9 mouse cellular contexts compared by ENCODE assay signal in the genomic region with DNA sequence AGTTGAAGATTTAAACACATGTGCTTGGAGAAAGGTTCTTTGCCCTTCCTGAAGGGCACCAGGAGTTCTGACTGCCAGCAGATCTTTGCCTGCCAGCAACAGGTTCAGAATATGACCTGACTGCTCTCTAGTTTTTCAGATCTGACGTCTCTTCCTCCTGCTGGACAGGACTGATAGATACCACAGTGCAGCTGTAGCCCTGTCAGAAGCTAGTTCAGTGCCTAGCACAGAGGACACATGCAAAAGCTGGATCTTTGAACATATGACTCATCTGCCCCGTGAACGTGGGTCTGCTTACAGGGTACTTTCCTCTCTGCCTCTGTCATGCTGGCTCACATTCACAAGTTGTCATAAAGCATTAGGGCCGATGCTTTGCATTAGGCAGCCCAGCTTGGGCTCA. TPM values are rescaled to one million over a fixed set of nuclear protein-coding genes. Genes with fewer than 3 reads are reported as not detected.
DNase-seq lines count a peak whose midpoint lies in the region; ATAC-seq lines count a peak whose summit lies in the region.
"Had no signal": no experiment of that assay in that cellular context is flagged by ENCODE, and none has a peak within 500 bp of the region (broad histone marks: within the 10 kb centered on the region; RNA-seq: fewer than 3 reads in every experiment).

No protein-coding gene starts in this region.

- 49% methylated on average over 4 of the region's 4 CpGs for WGBS in intestine, embryonic 14.5 days
- 53% methylated on average over 4 of the region's 4 CpGs for WGBS in midbrain, embryonic 13.5 days

- H3K4me1 ChIP-seq in megakaryocyte, embryonic 14.5 days = peaks cover 64% of the 10 kb centered on the region
- peaks cover 33% of the 10 kb centered on the region for H3K4me1 ChIP-seq in intestine, embryonic 14.5 days (replicated peaks; ENCODE audit: control insufficient read depth, insufficient read depth, low read length)
- peaks cover 44% of the 10 kb centered on the region for H3K4me1 ChIP-seq in midbrain, embryonic 13.5 days (replicated peaks)

- DNase-seq in adrenal gland, postnatal 10 days = peak; percentile 49
- DNase-seq in adrenal gland, adult 18-20 months (ENCODE audit: low spot score in 2 of 2) = no peak
- DNase-seq in intestine, embryonic 14.5 days (ENCODE audit: low spot score) = peak; percentile 51
- no peak for DNase-seq in urinary bladder, postnatal 4 days (ENCODE audit: low spot score in 2 of 2)
- no peak for DNase-seq in cerebellum, postnatal 36 days
- DNase-seq: cerebellum, adult 11 months had no signal

- no peaks in the 10 kb centered on the region for H3K27me3 ChIP-seq in megakaryocyte, embryonic 14.5 days (replicated peaks)
- no peaks in the 10 kb centered on the region for H3K27me3 ChIP-seq in intestine, embryonic 14.5 days (replicated peaks; ENCODE audit: control insufficient read depth, insufficient read depth, low read length)
- peaks cover 3% of the 10 kb centered on the region; the same call in 1 of the 2 replicates for H3K27me3 ChIP-seq in midbrain, embryonic 13.5 days

- no peak overlapping the region for H3K4me2 ChIP-seq in intestine, embryonic 14.5 days (ENCODE audit: low read length)
- no peak overlapping the region for H3K4me2 ChIP-seq in midbrain, embryonic 13.5 days (replicated peaks)

- no peaks in the 10 kb centered on the region for H3K9me3 ChIP-seq in megakaryocyte, embryonic 14.5 days
- no peaks in the 10 kb centered on the region for H3K9me3 ChIP-seq in intestine, embryonic 14.5 days (ENCODE audit: control insufficient read depth, low read length)
- H3K9me3 ChIP-seq in midbrain, embryonic 13.5 days = no peaks in the 10 kb centered on the region

- no peak for ATAC-seq in megakaryocyte, adult 5-6 weeks (ENCODE audit: poor library complexity, severe bottlenecking)
- ATAC-seq in intestine, embryonic 14.5 days (replicated peaks; ENCODE audit: low FRiP score, low TSS enrichment, low read depth) = no peak
- no peak for ATAC-seq in midbrain, embryonic 13.5 days

- peaks cover 2% of the 10 kb centered on the region for H3K36me3 ChIP-seq in megakaryocyte, embryonic 14.5 days (replicated peaks; ENCODE audit: low read length)
- no peaks in the 10 kb centered on the region for H3K36me3 ChIP-seq in intestine, embryonic 14.5 days (ENCODE audit: control insufficient read depth, insufficient read depth, low read length)
- H3K36me3 ChIP-seq in midbrain, embryonic 13.5 days = no peaks in the 10 kb centered on the region

- no peak overlapping the region for H3K27ac ChIP-seq in intestine, embryonic 14.5 days (ENCODE audit: low read depth)
- no peak overlapping the region for H3K27ac ChIP-seq in midbrain, embryonic 13.5 days

- H3K4me3 ChIP-seq in megakaryocyte, embryonic 14.5 days (replicated peaks) = peak overlapping the region; percentile 74
- no peak overlapping the region for H3K4me3 ChIP-seq in intestine, embryonic 14.5 days (ENCODE audit: low read depth, low read length)
- H3K4me3 ChIP-seq in midbrain, embryonic 13.5 days (replicated peaks) = no peak overlapping the region

- H3K9ac ChIP-seq in intestine, embryonic 14.5 days (ENCODE audit: low read length) = no peak overlapping the region
- no peak overlapping the region for H3K9ac ChIP-seq in midbrain, embryonic 13.5 days (replicated peaks)

RNA-seq across cellular contexts. Expression of a gene that starts 3.0 kb away (rescaled TPM):
- total RNA-seq in adrenal gland, postnatal 10 days (2021) = 10 to 100 TPM; 33.4 to 45.3 TPM
- total RNA-seq in adrenal gland, adult 18-20 months (2021) = 10 to 100 TPM; 35.7 to 46.8 TPM
- 0.13 and 0.45 TPM in 2 replicates for polyA plus RNA-seq in megakaryocyte, embryonic 14.5 days (2012; ENCODE audit: insufficient read depth, low replicate concordance)
- 10.1 and 10.9 TPM in 2 replicates for total RNA-seq in megakaryocyte, adult 5-6 weeks (2015)
- total RNA-seq in megakaryocyte, adult 5-6 weeks (2017) = 4.6 and 10.0 TPM in 2 replicates
- polyA plus RNA-seq in intestine, embryonic 14.5 days (2014; fragmentation: Nextera tagmentation; extraction: Ambion mirVana) = 11.1 and 11.4 TPM in 2 replicates
- polyA plus RNA-seq in midbrain, embryonic 13.5 days (2015; fragmentation: Nextera tagmentation; extraction: Ambion mirVana) = 7.0 and 7.2 TPM in 2 replicates

RNA-seq across cellular contexts. Expression of a gene that starts 45.9 kb away (rescaled TPM):
- total RNA-seq in adrenal gland, postnatal 10 days (2021) = under 1 TPM; 0.27 to 0.61 TPM
- 1 to 10 TPM in 1 of 2 experiments, under 1 TPM in 1; 0.51 to 1.2 TPM for total RNA-seq in adrenal gland, adult 18-20 months (2021)
- 0.04 TPM in 1 of 2 replicates, not detected in the other for polyA plus RNA-seq in megakaryocyte, embryonic 14.5 days (2012; ENCODE audit: insufficient read depth, low replicate concordance)
- not detected in 2 replicates for total RNA-seq in megakaryocyte, adult 5-6 weeks (2015)
- not detected in 2 replicates for total RNA-seq in megakaryocyte, adult 5-6 weeks (2017)
- 1.2 and 1.4 TPM in 2 replicates for polyA plus RNA-seq in intestine, embryonic 14.5 days (2014; fragmentation: Nextera tagmentation; extraction: Ambion mirVana)
- 10.9 and 12.0 TPM in 2 replicates for polyA plus RNA-seq in midbrain, embryonic 13.5 days (2015; fragmentation: Nextera tagmentation; extraction: Ambion mirVana)

Comparison
In these comparisons a context has a peak if more than half of its experiments do, and no peak if none do; other contexts are left out.
1. DNase-seq: peak in adrenal gland, postnatal 10 days (single experiment) and intestine, embryonic 14.5 days (single experiment); none in adrenal gland, adult 18-20 months (0 of 2), urinary bladder, postnatal 4 days (0 of 2) and cerebellum, postnatal 36 days (0 of 2).